Mouse (Mus musculus) kidney, postnatal 25 days (tissue): ENCODE results near the gene Ugt1a10.

Source experiments
- DNase-seq, 2 experiments: peaks; one replicate each; pipeline ENCODE4 v3.0.0; 2021; ENCODE audit warnings: mixed read lengths in 2 of 2

Gene Ugt1a10

GRCm38 (mm10) chr1:88255989-88256754 lies 201.0 kb downstream of the Ugt1a10 start:
- no peak for DNase-seq

- no peak for DNase-seq
Observed at GRCm38 (mm10) chr1:88256886-88257663, 201.9 kb downstream of the Ugt1a10 start.

- DNase-seq: no peak
Observed at GRCm38 (mm10) chr1:88257681-88258080, 202.5 kb downstream of the Ugt1a10 start.

DNA sequence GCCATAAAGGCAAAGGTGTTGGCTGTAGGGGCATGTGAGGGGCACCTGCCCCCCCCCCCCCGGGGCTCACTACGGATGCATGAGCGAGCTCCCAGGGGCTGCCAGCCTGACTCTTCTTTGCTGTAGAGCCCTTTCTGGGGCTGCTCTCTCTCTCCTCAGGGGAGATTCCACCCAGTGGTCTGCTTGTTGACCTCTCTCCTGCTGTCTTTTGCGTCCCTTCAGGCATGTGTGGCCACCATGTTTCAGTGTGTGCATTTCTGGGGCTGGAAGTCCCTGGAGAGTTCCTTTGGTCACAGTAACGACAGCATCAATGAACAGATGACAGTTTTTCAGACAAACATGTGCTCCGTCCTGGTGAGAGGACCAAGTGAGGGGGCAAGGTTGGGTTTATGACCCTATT lies 203.2 kb downstream of the Ugt1a10 start:
- DNase-seq: peak in 1 of 2 experiments; percentile 50

- DNase-seq: peak in 1 of 2 experiments; percentile 78
Observed at GRCm38 (mm10) chr1:88258881-88259642, 203.9 kb downstream of the Ugt1a10 start.

DNA sequence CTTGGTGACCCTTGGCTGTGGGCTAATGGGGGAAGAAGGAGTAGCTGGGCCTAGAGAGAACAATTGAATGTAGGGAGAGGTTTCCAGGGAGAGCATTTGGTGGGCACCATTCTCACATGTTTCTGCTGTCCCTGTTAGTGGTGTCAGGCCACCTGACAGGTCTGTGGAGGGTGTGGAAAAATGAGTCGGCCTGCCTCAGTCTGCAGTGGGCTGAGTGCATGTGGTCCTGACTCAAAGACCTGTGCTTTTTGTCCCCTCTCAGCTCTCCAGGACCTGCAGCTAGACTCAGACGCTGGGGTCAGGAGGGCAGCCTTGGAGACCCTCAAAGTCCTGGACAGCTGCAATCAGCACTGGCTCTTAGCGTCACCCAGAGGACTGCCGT lies 204.4 kb downstream of the Ugt1a10 start:
- peak in 1 of 2 experiments; percentile 65 for DNase-seq

DNA sequence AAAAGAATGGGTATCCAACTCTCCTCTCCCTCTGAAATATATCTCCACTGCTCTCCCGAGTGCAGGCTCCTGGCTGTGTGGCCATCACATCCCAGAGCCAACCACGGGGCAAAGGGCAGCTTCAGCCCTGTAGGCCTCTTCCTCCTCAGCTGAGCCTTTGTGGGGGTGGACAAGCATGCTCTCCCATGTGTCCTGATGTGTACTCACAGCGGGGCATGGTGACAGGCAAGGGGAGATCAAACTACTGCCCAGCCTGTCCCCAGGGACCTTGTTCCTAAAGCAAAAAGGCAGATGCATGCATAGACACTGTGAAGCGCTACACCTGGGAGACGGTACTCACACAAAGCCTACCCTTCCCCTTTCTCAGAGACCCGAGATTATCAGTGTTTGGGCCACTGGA lies 204.9 kb downstream of the Ugt1a10 start:
- DNase-seq: peak; percentile 77 to 90

- DNase-seq: peak in 1 of 2 experiments; percentile 50
Observed at GRCm38 (mm10) chr1:88260604-88261377, 205.6 kb downstream of the Ugt1a10 start.

DNA sequence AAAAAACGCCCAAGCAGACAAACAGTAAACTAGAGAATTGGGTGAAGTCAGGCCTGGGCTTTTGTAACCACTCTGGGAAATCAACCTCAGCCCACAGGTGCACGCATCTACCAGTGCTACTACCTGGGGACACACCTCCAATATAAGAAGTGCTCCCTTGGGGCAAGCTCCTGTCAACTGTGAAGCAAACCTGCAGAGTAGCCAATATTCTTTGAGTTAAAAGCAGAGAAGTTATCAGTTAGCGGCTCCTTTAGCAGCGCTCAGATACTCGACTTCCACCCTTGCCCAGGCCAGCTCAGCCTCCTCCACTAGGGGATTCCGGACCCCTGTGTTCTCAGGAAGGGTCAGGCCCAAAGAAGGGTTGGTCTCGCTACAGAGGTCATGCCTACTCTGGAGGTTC lies 206.5 kb downstream of the Ugt1a10 start:
- DNase-seq: peak in 1 of 2 experiments; percentile 63

DNA sequence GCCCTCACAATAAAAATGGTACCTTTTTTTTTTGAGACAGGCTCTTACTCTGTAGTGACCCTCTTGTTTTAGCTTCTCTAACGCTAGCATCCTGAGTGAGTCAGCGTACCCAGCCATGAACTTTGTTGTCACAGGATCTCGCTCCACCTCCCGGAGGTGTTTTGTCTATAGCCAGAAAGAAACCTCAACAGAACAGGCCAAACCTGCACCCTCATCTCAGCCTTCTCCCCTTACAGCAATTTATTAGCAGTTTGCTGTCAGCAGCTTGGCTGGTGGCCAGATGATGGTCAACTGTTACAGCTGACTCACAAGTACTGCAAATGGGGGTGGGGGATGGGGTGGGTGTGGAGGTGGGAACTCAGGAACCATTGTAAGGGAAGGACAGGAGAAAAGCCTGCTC lies 207.1 kb downstream of the Ugt1a10 start:
- peak; percentile 80 to 87 for DNase-seq

- DNase-seq: peak in 1 of 2 experiments; percentile 69
Observed at GRCm38 (mm10) chr1:88262961-88263360, 207.8 kb downstream of the Ugt1a10 start.

DNA sequence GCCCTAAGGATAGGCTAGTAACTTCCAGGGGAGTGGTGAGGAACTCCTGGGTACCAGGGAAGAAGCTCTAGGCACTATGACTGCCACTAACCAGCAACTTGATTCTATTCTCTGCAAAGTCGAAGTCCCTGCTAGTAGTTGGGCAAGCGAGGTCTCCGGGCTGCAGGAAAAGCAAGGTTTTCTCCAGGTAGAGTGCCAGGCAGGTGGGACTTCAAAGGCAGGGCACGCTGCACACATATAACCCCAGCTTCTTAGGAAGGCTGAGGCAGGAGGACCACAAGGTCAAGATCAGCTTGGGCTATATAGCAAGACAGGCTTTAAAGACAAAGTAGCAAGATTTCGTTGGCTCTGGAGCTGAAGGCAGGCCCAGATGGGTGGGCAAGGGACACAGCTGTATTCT lies 208.6 kb downstream of the Ugt1a10 start:
- DNase-seq: no peak

DNA sequence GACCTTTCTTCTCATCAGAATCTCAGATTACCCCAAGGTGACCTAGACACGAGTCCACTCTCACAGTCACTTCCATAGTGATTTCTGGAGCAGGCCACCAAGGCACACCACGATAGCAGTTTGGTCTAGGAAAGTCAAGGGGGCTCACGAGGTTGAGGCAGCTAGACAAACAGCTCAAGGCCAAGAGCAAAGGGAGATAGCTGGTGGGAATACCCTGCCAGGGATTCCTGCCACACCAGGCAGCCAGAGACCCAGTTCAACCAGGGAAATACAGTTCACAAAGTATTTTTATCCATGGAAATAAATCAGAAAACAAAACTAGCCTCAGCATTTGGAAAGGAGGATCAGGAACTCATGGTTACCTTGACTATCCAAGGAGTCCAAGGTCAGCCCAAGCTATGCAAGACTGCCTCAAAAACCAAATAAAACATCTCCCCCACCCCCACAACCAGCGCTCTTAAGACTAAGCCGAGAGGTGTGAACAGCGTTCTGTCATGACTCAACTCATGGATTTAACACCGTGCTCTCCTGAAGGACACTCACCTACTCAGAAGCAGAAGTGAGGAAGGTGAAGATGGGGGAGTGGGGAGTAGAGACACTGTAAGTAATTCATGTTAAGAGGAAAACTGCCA lies 209.2 kb downstream of the Ugt1a10 start:
- no peak for DNase-seq

DNA sequence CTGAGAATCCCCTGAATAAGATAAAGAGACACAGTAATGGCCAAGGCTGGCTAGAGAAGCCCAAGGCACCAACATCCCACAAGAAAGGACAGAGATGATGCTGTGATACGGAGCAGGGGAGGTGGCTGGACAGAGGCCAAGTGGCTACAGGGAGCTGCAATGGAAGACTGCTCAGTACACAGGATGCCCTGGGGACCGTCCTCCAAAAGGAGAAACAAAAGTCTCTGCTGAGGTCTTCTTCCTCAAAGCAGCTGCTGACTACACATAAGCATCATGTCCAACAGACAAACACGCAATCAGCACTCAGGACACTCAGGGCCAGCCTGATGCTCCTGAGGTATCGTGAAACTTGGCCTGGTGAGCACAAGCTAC lies 209.7 kb downstream of the Ugt1a10 start:
- DNase-seq: no peak

DNA sequence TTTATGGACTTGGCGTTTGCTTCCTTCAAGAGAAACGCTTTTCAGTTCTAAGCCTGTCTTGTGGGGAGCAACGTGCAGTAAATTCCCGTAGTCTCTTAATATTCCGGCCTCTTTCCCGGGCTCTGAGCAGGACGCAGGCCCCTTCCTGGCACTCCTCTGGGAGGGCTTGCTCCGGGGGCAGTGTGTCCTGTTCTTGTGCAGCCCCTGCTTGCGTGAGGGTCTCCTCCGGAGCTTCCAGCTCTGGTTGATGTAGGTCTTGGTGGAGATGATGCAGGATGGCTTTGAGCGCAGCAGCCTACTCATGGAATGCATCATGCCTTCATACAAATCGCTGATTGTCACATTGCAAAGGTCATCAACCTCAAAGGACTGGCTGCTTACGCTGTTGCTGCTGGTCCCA lies 210.9 kb downstream of the Ugt1a10 start:
- DNase-seq: no peak

DNA sequence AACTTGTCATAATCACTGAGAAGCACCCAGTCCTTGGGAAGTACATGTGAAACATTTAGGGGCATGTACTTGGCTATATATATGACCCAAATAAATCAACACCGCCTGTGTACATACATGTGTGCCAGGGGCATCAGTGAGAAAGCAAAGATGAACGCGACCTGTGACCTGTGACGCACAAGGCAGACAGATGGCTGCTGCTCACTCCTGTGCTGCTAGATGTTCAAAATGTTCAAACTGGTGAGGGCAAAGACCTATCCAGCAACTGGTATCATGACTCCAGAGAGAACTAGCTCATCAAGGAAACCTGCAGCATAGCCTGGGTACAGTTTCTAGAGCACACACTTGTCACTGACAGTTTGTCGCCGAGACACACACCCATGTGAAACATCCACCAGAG lies 212.3 kb downstream of the Ugt1a10 start:
- DNase-seq: no peak

DNA sequence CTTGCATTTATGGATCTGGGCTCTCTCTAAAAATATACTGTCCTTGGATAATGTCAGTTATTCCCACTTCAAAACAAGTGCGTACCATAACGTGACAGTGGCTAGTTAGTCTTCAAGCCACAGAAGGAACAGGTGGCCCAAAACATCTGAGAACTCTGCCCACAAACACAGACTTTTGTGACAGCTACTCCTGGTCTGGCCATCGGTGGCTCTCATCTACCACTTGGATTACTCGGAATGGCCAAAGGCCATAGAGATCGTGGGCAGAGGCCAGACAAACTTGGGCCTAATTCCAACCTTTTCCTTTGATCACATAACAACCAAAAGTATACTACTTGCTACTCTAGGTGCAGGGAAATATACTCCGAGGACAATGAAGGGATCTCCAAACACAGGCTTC lies 212.9 kb downstream of the Ugt1a10 start:
- no peak for DNase-seq
